Mouse (Mus musculus): ENCODE measurements around the gene Speer4f1.
"Not testable (repeated sequence)": the region's sequence is repeated elsewhere in the genome, so short reads cannot be mapped to it uniquely, and the experiment has no call there.

Gene Speer4f1

DNA sequence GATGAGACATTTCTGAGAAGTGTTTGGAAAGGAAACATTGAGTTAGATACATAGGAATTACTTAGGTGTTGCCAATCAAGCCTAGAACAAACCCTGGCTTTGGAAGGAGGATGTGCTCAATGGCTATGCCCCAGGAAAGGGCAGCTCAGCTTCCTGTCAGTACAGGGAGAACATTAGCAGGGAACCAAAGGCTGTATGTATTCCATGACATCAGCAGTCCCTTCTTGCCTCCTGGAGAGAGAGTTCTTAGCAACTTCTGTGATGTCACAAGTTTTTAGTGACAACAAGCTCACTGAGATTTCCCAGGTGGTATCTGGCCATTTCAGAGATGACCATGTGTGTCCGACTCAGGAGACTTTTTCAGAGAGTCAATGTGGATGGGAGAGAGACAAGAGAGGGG, at the start of gene Speer4f1:
Speer4f1 (plus strand) TSS at position 301 of the 400 bp plus-strand sequence.
- not testable (repeated sequence) for DNase-seq

- no peak for DNase-seq
Measured at GRCm38 (mm10) chr5:17426930-17427329, 49.0 kb upstream of the Speer4f1 start.

- DNase-seq: no peak
Measured at GRCm38 (mm10) chr5:17434721-17435120, 41.2 kb upstream of the Speer4f1 start.

DNA sequence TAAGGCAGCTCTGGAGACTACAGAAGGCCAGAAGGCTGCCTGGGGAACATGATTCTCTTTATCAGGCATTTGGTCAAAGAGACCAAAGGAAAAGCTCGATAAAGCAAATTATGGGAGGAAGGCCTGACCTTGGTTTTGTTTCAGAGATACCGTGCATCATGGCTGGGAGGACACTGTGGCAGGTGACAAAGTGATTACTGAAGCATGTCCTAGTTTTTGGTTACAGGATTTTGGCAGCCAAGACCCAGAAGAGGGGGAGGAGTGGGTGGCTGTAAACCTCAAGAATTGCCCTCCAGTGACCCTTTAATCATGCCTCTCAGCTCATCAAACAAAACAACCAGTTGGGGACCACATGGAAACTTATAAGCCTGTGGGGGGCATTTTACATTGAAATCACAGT, 39.7 kb upstream of the Speer4f1 start:
- no peak for DNase-seq

GRCm38 (mm10) chr5:17439487-17440102, 36.3 kb upstream of the Speer4f1 start:
- DNase-seq: no peak

- DNase-seq: no peak
Measured at GRCm38 (mm10) chr5:17454059-17454458, 21.8 kb upstream of the Speer4f1 start.

GRCm38 (mm10) chr5:17454952-17455586, 20.8 kb upstream of the Speer4f1 start:
- DNase-seq: no peak

- DNase-seq: no peak
Measured at GRCm38 (mm10) chr5:17456671-17457070, 19.2 kb upstream of the Speer4f1 start.

DNA sequence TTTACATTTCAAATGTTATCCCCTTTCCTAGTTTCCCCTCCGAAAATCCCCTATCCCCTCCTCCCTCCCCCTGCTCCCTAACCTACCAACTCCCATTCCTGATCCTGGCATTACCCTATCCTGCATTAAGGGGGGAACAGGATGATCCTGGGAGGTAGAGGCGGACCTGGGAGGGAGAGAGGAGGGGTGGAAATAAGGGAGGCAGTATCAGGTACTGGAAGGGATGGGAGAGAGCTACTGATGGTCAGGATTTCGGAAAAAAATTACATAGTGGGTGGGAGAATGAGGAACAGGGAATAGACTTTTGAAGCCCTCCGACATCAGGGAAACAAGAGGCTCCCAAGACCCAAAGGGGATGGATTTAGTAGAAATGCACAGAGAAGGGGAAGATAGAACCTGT, 7.8 kb upstream of the Speer4f1 start:
- DNase-seq: peak; percentile 13

DNA sequence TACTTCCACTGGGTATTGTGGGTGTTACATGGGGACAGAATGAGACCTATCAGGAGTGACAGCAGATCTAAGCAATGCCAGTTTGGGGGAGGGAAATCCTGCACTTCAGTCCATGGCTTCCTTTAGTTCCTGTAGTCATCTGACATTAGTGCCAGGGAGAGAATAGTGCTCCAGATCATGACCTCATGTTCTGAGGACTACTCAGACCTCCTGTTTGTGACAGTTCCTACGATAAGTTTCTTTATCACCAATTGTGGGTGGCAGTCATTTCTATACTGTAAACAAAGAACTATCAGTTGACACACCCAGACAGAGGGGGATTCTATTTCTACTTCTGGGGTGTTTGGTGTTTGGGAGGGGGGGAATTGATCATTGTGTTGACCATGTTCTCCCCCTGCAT, 578 bp downstream of the Speer4f1 start:
- DNase-seq: no peak

DNA sequence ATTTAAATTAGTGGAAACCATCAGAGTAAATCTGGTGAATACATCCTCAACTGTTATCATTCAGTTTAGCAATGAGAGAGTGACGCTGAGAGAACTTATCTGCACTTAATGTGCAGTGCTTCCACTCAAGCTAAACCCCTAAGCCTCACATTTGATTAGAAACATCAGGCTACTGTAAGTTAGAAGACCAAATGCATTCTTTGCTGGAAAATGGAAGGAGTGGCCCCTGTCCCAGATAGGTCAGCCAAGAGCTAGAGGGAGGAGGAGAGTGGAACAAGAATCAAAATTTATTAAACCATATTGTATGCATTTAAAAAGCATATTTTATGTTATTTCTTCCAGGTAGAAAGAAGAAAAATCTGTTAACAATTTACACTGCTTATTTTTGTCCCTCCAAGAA, 14.0 kb downstream of the Speer4f1 start:
- DNase-seq: no peak

GRCm38 (mm10) chr5:17495616-17496015, 19.7 kb downstream of the Speer4f1 start:
- no peak for DNase-seq

GRCm38 (mm10) chr5:17496650-17497049, 20.8 kb downstream of the Speer4f1 start:
- DNase-seq: no peak

DNA sequence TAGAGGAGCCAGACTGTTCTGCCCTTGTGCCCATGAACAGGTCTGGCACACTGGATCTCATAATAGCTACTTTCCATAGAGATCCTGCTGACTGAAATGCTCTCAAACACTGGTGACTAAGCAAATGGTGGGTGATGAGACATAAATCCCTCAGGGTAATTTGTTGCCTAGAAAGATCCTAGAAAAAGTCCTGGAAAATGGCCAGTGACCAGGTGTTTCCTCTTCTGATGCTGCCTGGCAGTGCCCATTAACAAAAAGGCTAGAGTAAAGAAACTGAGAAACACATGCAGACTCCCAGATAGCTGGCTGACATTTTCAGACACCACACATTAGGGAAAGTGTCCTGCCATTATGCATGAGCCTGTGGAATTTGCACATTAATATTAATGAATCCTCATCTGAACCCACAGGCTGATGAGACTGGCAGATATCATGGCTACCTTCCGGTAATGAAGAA, 24.0 kb downstream of the Speer4f1 start:
- no peak for DNase-seq

GRCm38 (mm10) chr5:17500866-17501265, 25.0 kb downstream of the Speer4f1 start:
- DNase-seq: no peak

DNA sequence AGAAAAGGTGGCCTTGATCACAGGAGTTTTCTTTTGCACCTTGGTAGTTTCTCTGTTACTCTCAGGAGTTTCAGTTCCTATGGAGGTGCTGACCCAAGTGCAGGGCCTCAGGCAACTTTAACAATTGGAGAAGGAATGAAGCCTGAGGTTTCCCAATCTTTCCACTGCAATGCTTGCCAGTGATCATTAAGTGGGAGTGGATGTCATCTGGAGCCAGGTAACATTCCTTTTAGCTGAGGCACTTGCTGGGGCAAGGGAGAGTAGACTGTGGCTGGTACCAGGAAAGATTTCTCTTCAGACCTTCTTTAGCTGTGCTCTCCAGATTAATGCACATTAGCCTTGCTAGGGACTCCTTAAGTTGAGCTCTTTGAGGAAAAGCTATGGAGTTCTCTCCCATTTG, 29.6 kb downstream of the Speer4f1 start:
- no peak for DNase-seq

DNA sequence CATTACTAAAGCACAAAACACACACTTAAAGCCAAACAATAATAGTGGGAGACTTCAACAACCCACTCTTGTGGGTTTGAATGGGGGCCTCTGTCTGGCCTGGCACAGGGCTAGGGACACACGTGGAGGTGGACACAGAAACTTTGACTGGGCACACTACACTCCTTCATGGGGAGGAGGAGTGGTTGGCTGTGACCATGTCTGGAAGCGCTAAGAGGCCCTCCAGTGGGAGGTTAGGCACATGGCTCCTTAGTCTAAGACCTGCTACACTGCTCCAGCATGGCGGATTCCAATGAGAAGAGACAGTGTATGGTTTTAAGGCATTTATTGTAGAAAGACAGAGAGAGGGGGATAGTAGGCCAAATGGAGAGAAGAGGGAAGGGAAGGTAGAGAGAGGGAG, 32.1 kb downstream of the Speer4f1 start:
- DNase-seq: no peak

All from liver (tissue).